Mouse (Mus musculus): Measurements from ENCODE around the gene Tmem100.

Gene Tmem100

GRCm38 (mm10) chr11:90015281-90015680 is 14.9 kb upstream of the Tmem100 start:
- no peak for DNase-seq (ENCODE audit: low read depth)

DNA sequence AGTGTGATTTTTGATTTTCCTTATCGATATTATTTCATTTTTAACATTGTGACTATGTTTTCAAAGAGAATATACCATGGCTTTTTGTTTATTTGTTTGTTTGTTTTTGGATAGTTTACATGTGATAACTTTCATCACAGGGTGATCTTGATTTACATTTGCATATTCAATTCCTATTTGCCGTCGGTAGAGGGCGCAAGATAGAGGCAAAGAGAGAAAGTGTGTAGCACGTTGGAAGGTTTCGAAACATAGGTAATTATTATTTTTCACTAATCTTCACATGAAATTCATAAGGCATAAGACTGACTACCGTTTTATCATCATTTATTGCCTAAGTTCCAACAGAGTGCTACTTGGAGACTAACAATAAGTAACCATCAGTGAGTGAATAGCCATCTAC is 11.0 kb upstream of the Tmem100 start:
- no peak for DNase-seq (ENCODE audit: low read depth)

DNA sequence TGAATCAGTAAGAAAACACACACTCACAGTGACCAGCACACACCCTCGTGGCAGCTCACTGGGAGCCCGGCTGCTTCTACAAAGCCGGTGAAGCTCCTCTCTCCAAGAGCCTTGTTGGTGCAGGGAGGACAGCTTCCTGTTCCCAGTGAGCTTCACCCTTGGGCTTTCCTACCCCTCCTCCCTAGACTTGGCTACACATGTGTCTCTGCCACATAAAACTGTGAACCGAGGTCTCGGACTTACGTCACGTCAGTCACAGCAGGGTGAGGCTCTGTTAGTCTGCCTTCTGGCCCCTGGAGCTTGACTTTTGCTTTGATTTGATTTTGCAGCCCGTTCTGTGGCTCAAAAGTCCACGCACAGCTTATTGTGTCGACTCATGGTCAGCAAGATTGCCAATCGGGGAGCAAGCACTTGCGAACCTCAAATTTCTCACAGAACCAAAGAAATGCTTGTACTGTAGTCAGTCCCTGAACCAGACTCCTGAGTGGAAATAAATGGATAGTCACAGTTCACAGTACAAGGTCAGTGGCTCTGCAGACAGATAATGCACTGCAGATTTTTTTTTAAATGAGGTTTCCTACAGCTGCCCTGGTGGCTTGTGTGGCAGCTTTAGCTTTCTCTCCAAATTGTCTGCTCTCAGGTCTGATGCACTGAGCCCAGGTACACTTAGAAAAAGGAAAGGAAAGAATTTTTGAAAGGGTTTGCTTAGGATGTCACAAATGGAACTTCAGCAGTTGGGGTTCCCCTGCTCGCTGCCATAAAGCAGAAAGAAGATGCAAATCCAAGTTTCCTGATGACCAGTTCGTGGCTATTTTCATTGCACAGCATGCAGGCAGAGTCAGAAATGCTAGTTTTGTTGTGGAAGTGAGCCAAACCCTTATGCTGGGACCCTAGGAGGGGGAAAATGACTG is 4.0 kb upstream of the Tmem100 start:
- no peak for DNase-seq (ENCODE audit: low read depth)

GRCm38 (mm10) chr11:90026802-90027174 is 3.4 kb upstream of the Tmem100 start:
- DNase-seq (ENCODE audit: low read depth), result no peak

DNA sequence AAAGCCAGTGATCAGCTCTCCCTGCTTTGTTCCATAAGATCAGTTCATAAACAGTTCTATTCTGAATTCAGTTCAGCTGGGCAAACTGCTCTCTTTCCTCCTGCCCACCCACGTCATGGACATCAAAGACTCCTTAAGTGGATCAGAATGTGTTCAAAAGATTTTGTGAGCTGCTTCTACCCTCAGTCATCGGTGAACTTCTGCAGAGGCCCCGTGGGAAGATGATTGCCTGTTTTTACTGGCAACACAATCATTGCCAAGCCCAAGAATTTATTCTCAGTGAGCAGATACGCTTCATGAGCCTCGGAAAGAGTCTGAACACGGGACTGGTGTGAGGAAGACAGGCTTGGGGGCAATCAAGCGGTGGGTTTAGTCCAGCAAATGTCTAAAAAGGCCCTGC is 2.9 kb upstream of the Tmem100 start:
- DNase-seq (ENCODE audit: low read depth), result no peak

DNA sequence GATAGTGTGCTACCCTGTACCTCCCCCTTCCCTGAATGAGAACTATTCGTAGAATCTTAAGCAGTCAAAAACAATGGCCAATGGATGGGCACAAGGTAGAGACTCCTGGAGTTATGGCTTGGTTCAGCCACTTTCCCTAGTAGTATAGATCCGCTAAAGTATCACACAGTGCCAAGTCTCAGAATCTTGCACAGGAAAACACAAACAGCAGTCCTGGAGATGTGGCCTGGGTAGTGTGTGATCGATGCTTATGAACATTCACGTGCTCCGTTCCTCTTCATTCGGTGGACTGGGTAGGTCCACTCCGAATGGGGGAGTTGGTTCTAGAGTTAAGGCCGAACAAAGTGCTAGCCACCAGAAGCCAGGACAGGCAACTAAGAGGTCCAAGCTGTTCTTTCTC is 1.4 kb upstream of the Tmem100 start:
- no peak for DNase-seq (ENCODE audit: low read depth)

DNA sequence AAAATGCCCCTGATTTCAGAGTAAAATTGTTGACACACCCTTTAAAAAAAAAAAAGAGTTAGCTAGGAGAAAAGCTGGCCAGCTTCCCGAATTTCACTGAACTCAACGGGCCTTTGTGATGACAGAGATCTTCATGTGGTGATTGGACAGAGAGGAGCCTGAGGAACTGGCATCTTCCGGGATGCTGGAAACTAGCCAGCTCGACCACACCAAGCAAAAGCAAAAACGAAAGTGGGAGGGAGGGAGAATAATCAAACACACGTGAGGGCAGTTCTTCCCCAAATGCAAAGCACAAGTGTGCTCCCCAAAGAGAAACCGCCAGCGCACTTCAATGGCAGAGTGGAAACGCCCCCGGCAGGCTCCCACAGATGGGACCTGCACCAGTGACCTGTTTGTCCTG is 794 bp upstream of the Tmem100 start:
- DNase-seq (ENCODE audit: low read depth), result no peak

DNA sequence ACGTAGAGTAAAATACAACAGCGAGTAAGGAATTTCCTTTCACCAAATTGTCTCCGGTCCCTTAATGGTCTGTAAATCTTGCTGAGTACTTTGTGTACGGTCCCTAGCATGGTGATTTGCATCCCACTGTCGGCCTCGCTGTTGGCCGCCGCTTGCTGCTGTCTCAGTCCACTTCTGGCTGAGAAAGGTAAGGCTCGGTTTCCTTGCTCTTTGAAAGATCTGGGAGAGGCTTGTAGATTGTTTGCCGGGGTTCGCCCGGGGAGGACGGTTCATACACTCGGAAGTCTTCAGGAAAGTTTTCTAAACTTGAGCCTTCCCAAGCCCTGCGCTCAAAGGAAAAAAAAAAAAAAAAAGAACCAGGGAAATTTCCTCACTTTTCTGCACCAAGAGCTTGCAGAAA is 409 bp downstream of the Tmem100 start:
- no peak for DNase-seq (ENCODE audit: low read depth)

DNA sequence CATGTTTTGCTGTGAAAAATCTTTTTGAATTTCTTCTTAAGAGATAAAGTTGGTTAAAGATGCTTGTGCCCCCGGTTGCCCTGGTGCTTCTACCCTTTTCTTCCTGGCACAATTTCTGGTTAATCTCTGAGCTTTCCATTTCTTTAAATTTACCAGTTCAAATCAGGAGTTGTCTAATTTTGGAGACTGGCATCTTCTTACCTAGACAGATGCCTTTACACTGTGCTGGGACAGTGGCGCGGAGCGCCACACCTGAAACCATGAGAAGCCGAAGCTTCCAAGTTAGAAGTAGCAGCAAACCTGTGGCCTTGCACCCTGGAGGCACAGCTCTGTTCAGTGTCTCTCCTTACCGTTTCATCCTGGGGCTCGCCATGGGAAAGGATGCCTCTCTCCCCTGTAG is 928 bp downstream of the Tmem100 start:
- no peak for DNase-seq (ENCODE audit: low read depth)

- no peak for DNase-seq (ENCODE audit: low read depth)
Observed at GRCm38 (mm10) chr11:90032807-90033206, 2.7 kb downstream of the Tmem100 start.

DNA sequence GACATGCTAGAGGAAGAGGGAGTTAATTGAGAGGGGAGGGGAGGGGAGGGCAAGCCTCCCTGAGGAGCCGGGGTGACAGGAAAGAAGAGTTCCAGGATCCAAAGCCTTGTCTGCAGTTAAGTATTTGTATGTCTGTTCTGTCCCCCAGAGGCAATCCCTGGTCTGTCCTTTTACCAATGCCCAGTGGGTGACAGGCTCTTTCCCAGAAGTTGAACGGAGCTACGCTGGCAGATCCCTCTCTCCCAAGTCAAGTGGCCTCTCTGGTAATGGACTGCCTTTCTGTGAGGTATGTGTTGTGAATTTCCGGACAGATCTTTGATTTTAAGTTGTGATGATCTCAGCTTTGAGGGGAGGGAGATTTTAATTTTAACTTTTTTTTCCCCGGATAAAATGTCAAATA is 3.3 kb downstream of the Tmem100 start:
- DNase-seq (ENCODE audit: low read depth), result no peak

DNA sequence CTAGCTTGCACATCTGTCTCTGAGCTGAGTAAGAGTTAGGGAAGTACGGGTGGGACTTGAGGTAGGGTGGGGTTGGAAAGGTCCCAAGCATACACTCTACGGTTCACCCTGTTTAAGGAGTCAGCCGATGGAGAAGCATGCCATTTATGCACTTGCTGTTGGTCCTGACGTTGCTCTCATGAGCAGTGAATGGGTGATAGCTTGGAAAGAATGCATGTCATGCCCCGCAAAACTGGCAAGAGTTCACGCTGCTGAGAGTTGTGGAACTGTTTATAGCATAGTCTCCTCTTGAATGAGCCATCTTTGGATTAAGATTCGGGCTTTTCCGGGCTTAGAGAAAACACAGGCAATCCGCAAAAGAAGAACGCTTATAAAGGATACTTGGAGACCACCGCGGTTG is 4.5 kb downstream of the Tmem100 start:
- no peak for DNase-seq (ENCODE audit: low read depth)

- no peak for DNase-seq (ENCODE audit: low read depth)
Observed at GRCm38 (mm10) chr11:90035532-90035931, 5.4 kb downstream of the Tmem100 start.

- DNase-seq (ENCODE audit: low read depth), result peak; percentile 1
Observed at GRCm38 (mm10) chr11:90036416-90036815, 6.3 kb downstream of the Tmem100 start.

GRCm38 (mm10) chr11:90038022-90038421 is 7.9 kb downstream of the Tmem100 start:
- peak; percentile 1 for DNase-seq (ENCODE audit: low read depth)

- no peak for DNase-seq (ENCODE audit: low read depth)
Observed at GRCm38 (mm10) chr11:90044459-90044858, 14.3 kb downstream of the Tmem100 start.

DNA sequence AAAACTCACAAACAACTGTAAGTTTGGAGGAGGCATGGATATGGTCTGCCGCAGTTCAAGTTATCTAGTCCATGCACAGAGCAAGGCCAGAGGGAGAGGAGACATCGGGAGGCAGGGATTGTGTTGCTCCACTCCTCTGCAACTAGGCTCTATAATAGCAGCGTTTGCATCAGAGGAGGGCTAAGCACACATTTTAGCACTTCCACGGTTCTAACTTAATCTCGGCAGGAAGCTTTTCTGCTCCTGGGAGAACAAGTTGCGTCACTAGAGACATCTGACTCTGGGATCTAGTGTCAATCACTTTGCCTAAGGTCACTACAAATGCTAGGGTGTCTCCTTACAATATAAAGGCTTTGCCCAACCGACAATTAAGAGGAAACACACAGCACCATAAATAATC is 16.1 kb downstream of the Tmem100 start:
- DNase-seq (ENCODE audit: low read depth), result no peak

DNA sequence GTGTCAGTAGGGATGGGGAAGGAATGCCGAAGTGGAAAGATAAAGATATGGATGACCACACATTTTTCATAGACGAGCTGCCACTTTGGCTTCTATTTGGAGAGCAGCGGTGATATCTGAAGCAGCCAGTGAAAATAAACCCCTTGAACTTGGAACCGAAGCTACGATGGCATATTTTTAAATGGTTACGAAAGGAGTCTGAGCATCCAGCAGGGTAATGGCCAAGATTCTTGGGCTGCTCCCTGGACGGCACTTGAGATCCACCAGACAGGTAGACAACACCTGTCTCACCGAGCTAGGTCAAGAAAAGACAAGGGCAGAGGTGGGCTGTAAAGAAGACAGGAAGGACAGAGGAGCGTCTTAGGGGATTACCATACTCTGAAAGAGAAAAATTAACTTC is 17.1 kb downstream of the Tmem100 start:
- DNase-seq (ENCODE audit: low read depth), result no peak

DNA sequence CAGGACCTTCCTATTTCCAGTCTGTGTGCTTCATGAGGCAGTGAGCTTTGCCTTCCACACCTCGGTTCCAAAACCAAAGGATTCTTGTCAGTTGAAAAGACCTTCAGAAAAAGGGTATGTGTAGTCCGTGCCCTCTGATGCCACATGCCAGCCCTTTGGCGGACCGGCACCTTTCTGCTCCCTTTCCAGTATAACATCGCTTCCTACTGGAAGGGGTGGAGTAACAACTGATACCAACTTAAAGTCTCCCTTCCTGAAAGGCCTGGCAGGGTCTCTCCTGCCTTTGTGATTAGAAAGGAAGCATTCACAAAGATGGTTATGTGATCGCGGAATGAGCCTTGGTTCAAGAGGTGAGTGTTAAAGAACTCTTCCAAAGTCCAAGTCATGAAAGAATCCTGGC is 19.9 kb downstream of the Tmem100 start:
- no peak for DNase-seq (ENCODE audit: low read depth)

DNA sequence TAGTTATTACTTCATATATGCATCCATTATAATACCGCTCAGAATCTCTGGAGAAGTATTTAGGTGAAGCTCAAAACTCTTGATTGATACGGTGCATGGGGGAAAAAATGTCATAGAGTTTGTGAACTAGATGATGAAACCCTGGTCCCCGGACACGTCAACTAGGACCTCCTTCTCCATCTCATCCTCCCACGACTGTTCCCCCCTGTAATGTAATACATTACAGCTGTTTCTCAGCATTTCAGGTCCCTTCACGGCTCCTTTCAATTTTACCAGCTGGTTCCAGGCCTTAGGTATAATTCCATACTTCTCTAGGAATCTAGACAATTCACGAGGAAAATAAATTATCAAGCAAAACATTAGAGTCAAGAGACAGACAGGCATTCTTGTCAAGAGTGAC is 22.6 kb downstream of the Tmem100 start:
- no peak for DNase-seq (ENCODE audit: low read depth)

- DNase-seq (ENCODE audit: low read depth), result no peak
Observed at GRCm38 (mm10) chr11:90053820-90054219, 23.7 kb downstream of the Tmem100 start.

DNA sequence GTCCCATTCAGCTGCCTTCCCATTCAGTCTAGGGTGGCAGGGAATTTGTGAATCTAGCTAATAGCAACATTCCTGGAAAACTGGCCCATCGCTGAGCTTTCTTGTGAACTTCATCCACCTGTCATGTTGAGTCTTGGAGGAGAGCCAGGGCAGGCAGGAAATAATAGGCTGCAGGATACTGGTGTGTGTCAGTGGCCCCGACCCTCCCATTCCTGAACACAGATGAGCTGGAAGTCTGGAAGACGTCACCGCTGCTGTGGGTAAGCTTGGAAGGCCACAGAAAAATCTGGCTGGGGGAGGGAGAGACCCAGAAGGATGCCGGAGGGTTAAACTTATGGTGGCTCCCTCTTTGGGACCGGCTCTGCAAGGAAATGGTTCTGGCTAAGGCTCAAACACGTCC is 24.3 kb downstream of the Tmem100 start:
- no peak for DNase-seq (ENCODE audit: low read depth)

DNA sequence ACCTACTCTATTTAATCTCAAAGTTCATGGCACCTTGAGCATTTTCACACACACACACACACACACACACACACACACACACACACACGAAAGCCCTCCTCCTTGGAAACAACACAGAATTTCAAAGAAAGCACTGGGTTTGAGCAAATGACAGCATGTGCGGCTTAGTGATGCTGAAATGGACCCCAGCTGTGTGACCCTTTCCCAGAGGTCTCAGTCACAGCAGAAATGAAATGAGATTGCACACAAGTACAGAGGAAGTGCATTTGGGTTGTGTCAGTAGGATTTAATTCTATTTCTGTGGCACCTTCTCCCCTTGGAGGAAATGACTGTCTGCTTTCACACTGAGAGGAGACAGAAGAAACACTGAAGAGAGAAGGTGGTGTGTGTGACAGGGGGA is 26.9 kb downstream of the Tmem100 start:
- DNase-seq (ENCODE audit: low read depth), result no peak

- no peak for DNase-seq (ENCODE audit: low read depth)
Observed at GRCm38 (mm10) chr11:90059241-90059640, 29.1 kb downstream of the Tmem100 start.
